Mouse (Mus musculus): ENCODE results near the gene Ccne1. TPM values are rescaled to one million over a fixed set of nuclear protein-coding genes. Genes with fewer than 3 reads are reported as not detected.

Ccne1 gene
- 1 to 10 TPM; 7.4 TPM for polyA plus RNA-seq (2017; shearing (Covaris generic))

GRCm38 (mm10) chr7:38107371-38108259 is at the start of gene Ccne1:
Ccne1 (minus strand) TSS chr7:38107534.

Other genes starting within 250 kb of the Ccne1 start
- gene Uri1, start 84.0 kb downstream of the Ccne1 start, polyA plus RNA-seq (2017; shearing (Covaris generic)) = 10 to 100 TPM; 68.6 to 79.2 TPM
- gene 1600014C10Rik, start 75.7 kb upstream of the Ccne1 start, polyA plus RNA-seq (2017; shearing (Covaris generic)) = 100 to 1,000 TPM; 100 to 130 TPM
- gene Plekhf1, start 120.5 kb upstream of the Ccne1 start, polyA plus RNA-seq (2017; shearing (Covaris generic)) = under 1 TPM; 0.02 to 0.20 TPM
- gene Pop4, start 163.9 kb upstream of the Ccne1 start, polyA plus RNA-seq (2017; shearing (Covaris generic)) = 10 to 100 TPM; 22.7 to 34.6 TPM